Mouse (Mus musculus) lung, adult 18-20 months (tissue): ENCODE measurements around the gene Rapgef1.
"Not testable (repeated sequence)": the region's sequence is repeated elsewhere in the genome, so short reads cannot be mapped to it uniquely, and the experiment has no call there.

Source experiments
- DNase-seq, 2 experiments: peaks; one replicate each; pipeline ENCODE4 v3.0.0; 2022; ENCODE audit warnings: mixed read lengths in 2 of 2

Rapgef1 gene

DNA sequence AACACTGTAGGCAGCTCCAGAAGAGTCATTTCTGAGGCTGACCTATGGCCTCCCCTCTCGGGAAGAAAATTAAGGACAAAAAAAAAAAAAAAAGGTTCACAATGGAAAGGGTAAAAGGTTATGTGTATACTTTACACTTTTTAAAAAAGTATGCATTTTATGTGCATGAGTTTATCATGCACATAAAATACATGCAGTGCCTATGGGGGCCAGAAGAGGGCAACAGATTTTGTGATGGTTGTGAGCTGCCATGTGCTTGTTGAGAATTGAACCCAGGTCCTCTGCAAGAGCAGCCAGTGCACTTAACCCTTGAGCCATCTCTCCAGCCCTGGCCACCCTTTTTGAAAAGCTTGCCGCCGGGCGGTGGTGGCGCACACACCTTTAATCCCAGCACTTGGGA lies 128.3 kb downstream of the Rapgef1 start:
- no peak for DNase-seq

DNA sequence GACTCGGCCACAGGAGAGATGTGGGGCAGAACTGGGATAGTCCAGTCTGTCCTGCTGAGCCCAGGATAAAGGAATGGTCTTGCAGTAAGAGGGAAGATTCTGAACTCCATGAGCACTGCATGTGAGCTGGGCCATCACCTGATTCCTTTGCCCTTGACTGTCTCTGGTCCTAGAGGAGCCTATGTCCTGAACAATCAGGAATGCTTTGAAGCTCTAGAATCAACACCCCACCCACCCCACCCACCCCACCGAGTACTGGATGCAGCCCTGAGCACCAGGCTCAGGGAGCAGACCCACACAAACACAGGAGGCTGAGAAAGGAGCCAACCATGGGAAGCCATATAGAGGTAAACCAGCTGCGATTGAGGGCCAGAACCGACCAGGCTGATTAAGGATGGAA lies 129.0 kb downstream of the Rapgef1 start:
- no peak for DNase-seq

DNA sequence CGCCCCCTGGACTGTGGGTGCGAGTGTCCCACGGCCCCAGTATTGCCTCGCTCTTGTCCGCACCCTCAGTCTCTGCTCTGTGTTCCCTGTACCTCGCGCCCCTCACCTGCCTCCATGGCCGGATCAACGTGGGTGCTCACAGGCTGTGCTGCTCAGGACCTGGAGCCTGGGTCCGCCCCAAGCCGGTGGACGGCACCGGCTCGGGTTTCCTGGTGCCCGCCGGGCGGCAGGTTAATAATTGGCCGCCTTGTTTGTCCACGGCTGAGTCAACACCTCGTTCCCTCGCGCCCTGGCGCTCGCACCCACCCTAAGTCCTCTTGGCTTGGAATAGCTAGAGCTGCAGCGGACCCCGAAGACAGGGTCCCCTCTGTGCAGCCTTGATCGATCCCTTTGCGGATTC lies 132.0 kb downstream of the Rapgef1 start, which contains the start of gene Gm13420:
Gene Gm13420, minus strand, starts transcription at position 189 of the 400 bp plus-strand sequence.
- peak; percentile 40 to 62 for DNase-seq

DNA sequence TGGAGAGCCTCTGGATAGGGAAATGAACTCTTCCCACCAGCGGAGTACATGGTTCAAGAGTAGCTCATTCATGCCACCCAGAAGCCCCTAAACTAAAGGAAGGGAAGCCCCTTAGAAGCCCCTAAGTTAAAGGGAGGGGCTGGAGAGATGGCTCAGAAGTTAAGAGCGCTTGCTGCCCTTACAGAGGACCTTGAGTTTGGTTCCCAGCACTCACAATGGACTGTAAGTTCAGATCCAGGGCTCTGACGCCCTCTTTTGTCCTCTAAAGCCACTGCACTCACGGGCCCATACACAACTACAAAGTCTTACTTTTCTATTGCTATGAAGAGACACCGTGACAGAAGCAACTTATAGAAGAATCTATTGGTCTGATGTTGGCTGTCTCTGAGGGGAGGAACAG lies 132.9 kb downstream of the Rapgef1 start:
- no peak for DNase-seq

DNA sequence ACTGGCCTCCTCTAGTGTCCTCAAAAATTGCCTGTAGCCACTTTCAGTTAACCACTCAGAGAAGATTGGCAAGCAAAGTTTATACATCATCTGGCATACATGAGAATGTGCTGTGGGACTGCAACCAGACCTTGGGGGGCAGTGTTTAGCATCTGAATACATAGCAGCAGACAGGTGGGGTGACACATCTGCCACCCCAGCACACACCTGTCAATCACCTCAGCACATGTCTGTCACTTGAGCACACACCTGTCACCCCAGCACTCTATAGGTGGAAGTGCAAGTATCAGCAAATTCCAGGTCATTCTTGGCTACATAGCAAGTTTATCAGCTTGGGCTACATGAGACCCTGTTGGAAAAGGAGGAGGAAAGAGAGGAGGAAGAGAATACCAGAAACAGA lies 136.2 kb downstream of the Rapgef1 start:
- no peak for DNase-seq

DNA sequence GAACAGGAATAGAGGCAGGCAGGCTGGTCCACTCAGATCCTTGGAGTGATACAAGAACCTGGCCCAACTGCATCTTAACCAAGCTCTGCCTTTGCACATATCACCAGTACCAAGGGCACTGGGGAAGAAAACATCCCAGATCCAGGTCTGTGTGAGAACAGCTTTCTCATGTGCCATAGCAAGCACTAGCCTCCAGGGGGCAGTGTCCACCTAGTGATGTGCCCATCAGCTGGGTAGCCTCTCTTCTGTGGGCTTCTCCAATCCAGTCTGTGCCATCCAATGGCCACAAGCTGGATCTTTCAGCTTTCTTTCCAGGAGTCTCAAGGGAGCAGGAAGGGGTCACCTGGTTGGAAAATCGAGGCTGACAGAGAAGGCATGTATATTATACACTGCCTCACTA lies 145.3 kb downstream of the Rapgef1 start:
- DNase-seq, result peak; percentile 61

DNA sequence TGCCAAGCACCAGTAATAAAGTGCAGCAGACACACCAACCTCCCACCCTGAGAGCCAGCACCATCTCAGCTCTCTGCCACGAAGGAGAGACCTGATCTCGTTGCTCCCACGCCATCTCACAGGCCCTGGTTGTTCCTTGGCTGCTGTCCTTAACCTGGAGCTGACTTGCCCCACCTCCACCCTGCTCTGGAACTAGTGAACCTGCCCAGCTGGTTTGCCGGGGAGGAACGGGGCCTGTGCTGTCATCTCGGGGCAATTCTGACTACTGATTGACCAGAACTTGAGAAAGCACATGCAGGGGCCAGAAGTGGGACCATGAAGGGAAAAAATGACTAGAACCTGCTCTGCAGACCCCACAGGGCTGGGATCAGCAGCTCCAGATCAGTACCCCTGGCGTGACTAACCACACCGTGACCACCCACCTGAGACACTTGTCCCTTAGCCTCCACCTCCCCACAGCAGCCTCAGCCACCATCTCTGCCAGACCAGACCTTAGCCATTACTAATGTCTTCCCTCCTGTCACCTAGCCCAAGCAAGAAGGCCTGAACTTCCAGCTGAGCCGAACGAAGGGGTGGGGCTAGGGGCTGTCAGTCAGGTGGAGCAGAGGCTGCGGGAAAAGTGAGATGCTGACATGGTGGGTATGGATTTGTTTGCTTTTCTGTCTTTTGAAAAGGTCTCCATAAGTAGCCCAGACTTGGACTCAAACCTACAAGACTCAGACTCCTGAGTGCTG lies 148.6 kb downstream of the Rapgef1 start:
- peak; percentile 52 to 66 for DNase-seq

DNA sequence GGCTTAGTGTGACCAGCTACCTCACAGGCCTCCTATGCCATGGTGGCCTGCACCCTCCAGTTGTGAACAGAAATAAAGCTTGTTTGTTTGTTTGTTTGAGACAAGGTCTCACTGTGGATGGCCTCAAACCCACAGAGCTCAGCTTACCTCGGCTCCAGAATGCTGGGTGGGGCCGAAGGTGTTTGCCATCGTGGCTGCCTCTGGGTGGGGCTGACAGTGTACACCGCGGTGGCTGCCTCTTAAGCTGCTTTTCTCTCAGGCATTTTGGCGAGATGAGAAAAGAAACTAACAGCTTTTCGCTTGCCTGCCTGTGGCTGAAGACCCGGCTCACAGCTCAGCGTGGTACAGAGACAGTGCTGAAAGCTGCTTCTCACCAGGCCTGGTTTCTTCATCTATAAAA lies 149.4 kb downstream of the Rapgef1 start:
- DNase-seq, result no peak

DNA sequence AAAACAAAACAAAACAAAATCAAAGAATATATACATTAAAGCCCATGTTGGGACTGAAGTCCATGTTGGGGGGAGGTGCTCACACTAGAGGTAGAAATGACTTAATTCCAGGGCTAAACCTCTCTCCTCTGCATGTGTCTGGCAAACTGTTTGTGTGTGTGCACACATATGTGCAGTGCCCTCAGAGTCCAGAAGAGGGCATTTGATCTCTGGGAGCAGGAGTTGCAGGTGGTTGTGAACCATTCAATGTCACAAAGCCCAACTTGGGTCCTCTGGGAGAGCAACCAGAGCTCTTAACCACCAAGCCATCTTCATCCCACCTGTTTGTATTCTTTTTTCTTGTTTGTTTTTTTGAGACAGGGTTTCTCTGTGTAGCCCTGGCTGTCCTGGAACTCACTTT lies 150.6 kb downstream of the Rapgef1 start:
- no peak for DNase-seq

DNA sequence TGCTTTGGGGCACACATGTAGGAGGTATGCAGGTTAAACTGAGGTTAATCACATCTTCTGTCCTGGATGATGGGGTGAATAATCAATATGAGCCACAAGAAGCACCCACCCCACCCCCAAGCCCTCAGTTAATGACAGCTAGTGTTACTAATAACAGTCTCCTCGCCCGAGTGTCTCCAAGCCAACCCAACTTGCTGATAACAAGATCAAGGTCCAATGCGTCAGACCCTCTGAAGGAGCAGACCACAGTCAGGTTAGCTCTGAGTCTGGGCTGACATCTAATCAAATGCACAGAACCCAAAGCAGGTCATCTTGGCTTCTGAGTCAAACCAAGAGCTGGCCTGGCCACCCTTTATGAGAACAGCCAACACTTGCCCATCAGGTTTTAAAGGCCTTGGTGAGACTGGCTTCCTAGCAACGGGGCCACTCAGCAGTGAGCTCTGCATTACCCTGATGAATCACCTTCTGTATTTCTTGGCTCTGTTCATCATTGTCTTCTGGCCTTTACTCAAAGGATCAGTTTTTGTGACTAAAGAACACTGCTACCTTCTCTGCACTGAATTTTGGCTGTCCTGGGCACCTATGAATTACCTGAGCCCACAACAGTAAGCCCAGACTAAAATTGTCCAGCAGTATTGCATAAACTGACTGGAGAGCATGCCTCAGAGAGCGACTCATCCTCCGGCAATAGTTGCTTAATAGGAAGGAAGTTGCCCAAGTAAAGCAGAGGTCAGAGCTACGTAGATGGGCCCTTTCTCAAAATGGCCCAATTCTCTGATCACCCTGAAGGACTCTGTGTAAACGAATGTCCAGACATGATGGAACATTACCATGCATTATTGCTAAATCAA lies 152.3 kb downstream of the Rapgef1 start:
- no peak for DNase-seq

DNA sequence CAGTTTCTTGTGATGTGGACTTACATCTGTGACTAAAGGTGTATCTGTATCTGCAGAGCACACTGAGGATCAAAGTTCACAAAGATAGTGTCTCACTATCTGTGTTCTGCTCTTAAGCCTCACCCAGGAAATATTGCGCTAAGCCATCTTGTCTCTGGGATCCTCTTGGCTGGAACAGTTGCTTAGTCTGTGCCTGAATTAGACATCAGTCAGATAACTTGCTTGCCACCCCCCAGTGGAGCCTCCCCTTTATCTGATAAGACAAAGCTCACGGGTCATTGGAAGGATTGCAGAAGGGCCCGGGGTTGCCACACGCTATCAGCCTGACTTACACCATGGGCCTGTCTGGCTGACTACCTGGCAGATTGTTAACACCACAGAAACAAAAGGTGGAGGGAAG lies 153.8 kb downstream of the Rapgef1 start:
- no peak for DNase-seq

DNA sequence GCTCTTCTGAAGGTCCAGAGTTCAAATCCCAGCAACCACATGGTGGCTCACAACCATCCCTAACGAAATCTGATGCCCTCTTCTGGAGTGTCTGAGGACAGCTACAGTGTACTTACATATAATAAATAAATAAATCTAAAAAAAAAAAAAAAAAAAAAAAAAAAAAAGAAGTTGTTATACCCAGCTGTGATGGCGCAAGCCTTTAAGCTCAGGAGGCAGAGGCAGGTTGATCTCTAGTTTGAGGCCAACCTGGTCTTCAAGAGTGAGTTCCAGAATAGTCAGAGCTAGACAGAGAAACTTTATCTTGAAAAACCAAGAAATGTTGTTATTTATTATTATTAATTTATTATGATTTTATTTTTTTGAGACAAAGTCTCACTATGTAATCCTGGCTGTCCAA lies 161.7 kb downstream of the Rapgef1 start:
- not testable (repeated sequence) for DNase-seq

DNA sequence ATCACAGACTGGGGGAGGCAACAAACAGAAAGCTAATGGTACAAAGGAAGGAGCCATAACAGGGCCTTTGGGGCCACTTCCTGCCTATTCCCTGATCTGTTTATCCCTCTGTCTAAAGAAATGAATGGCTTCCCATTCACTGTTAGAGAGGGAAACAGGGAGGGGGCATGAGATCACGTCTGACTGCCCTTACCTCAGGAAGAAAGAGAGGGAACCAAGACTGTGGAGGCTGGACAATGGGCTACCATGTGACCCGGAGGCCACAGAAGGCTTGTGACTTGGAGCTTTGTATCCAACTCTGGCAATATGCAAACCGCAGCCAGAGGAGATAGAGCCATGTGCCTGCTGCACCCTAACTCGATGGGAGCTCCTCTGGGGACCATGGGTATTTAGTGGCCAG lies 164.8 kb downstream of the Rapgef1 start:
- DNase-seq, result peak in 1 of 2 experiments; percentile 17

DNA sequence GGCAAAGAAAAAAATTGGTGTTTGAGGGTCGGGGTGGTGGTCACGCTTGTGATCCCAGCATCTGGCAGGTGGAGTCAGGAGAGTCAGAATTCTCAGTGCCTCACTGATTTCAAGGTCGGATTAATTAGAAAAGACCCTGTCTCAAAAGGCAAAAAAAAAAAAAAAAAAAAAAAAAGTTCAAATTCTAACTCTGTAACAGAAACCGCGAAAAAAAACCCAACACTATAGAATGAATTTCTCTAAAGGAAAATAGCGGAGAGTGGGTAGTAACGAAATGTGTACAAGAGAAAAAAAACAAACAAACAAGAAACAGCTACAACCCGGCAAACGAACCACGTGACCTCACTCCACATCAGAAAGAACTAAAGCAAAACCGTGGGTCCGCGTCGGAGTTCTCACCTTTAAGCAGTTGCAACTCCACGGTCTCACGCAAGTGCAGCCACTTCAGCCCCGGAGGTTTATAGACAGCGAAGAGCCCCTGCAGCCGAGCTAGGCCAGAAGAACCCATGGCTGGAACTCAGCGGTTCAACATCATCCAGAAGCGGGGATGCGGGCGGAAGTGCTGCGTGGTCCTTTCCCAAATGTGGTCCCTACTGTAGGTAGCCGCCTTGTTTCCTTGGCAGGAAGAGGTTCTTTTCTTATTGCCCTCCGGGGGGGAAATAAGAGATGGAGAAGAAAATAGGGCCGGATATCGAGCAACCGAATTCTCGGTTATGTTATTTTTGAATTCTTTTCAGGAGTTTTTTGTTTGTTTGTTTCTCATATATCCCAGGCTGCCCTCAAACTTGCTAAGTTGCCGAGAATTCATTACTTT lies 167.8 kb downstream of the Rapgef1 start, which contains the start of gene Coq4:
Gene Coq4, plus strand, starts transcription at position 390 of the 814 bp plus-strand sequence.
- peak; percentile 89 to 93 for DNase-seq

DNA sequence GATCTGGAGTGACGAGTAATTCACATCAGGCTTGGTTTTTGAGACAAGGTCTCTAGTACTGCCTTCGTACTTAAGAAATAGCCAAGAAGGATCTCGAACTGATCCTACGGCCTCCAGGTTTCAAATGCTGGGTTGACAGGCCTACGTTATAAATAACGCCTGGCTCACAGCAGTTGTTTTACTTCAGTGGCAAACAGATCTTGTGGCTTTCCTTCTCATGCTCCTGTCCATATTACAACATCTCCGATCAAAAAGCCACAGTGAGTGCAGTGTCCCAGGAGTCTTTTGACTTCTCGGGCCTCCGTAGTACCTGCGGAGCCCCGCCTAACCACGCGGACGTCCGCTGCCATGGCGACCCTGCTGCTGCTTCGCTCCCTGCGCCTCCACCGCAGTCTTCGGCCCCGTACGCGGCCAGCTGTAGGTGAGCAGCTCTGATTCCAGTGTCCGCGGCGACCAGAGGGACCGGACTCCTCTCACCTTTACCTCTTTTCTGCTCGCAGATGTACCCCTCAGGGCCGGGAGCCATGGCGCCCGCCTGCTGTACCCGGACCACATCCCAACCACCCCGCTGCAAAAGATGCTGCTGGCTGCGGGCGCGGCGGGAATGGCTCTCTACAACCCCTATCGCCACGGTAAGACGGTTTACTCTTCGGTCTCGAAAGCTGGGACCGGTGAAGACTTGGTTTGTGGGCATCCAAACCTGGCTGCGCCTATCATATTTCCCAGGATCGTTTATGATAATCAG lies 168.6 kb downstream of the Rapgef1 start, which contains the start of gene Trub2:
Gene Trub2, minus strand, starts transcription at position 566 of the 745 bp plus-strand sequence.
- DNase-seq, result peak; percentile 85 to 88
